Mouse (Mus musculus) thymus, adult 2 months (tissue): ENCODE measurements around the gene Carns1.

ENCODE experiments used
- CTCF ChIP-seq: fragments of 200-500 bp; IDR thresholded peaks from 2 replicates; pipeline ENCODE4 v1.5.1; 2012; ENCODE audit warnings: mild to moderate bottlenecking, control low read depth, low read length, moderate library complexity, borderline replicate concordance; ENCODE audit not compliant: control insufficient read depth, poor library complexity, insufficient read depth; ENCODE audit errors: extremely low read depth
- POLR2A ChIP-seq: fragments of 200-500 bp; IDR thresholded peaks from 2 replicates; pipeline ENCODE4 v1.6.1; 2012; ENCODE audit warnings: mild to moderate bottlenecking, low read length, control low read depth, moderate library complexity; ENCODE audit not compliant: control insufficient read depth, poor library complexity, insufficient read depth; ENCODE audit errors: extremely low read depth

DNA sequence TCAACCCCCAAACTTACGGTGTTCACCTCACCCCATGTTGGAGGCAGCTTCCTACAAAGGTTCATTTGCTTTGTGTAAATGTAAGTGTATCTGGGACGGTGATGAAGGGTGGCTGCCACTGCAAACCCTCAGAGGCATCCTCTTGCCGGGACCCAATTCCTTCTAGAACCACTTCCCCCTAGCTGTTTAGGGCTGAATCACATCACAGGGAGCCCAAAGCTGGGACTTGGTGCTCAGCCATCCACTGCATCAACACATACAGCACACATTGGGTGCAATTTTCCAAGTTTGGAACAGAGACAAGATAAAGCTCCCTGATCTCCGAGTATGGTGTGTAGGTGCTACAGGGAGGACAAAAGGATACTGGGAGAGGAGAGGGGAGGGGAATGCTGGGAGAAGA, 29.6 kb upstream of the Carns1 start:
- TF ChIP-seq CTCF (no peak), POLR2A (no peak)
